ENCODE assay signal across 8 mouse cellular contexts in the genomic region with DNA sequence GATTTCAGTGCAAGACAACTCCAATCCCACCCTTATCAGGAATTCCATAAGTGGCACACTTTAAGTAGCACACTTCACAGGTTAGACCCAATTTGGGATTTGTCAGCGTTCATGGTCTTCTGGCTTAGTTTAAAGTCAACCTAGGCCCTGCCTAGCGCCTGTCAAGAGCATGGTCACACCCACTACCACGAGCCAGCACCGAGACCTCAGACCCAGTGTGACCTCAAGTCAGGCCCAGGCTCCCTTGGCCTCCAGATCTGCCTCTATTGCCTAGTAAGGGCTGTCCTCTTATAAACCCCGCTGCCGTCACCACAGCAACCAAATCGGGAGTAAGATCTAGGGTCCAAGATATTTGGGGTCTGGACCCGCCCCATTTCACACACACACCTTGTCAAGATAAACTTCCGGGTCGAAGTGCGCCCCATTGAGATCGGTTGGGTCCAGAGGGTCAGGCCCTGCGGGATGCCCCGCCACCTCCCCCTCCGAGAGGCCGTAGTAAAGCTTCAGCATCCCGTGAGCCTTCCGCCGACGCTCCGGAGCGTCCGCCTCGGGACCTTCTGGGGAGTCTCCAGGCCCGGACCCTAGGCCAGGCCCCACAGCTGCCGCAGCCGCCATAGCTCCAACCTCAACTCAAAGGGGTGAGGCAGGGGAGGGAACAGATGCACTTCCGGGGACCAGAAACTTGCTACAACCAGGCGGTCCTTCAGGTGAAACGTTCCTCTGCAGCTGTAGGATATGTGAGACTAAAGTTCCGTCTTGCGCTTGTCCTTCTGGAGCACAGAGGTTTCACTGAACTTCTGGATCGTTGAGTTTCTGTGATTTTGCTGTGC. TPM values are rescaled to one million over a fixed set of nuclear protein-coding genes. Genes with fewer than 3 reads are reported as not detected.
DNase-seq lines count a peak whose midpoint lies in the region; ATAC-seq and TF ChIP-seq lines count a peak whose summit lies in the region.

Vps51 (minus strand) TSS at position 668 of the 830 bp plus-strand sequence.

- H3K4me1 ChIP-seq in brown adipose tissue, adult 24 weeks (ENCODE audit: control insufficient read depth, insufficient read depth, insufficient read length, low read length), result peaks cover 4% of the 10 kb centered on the region
- H3K4me1 ChIP-seq in heart, embryonic 12.5 days (replicated peaks), result peaks cover 8% of the 10 kb centered on the region
- H3K4me1 ChIP-seq in kidney, postnatal 0 days (replicated peaks; ENCODE audit: insufficient read depth, low read length), result peaks cover 9% of the 10 kb centered on the region
- peaks cover 6% of the 10 kb centered on the region for H3K4me1 ChIP-seq in liver, embryonic 11.5 days (replicated peaks; ENCODE audit: control insufficient read depth, insufficient read depth, low read length)

- peak within 1 kb of the TSS; percentile 75 for H3K27ac ChIP-seq in brown adipose tissue, adult 24 weeks (replicated peaks; ENCODE audit: low read depth, low read length)
- H3K27ac ChIP-seq in heart, embryonic 12.5 days (ENCODE audit: poor library complexity, severe bottlenecking), result peak within 1 kb of the TSS; percentile 67
- peak within 1 kb of the TSS; percentile 85 for H3K27ac ChIP-seq in kidney, postnatal 0 days
- H3K27ac ChIP-seq in liver, embryonic 11.5 days (ENCODE audit: low read depth, low read length), result peak within 1 kb of the TSS; percentile 50

- peak within 1 kb of the TSS; percentile 79 for H3K9ac ChIP-seq in heart, embryonic 12.5 days
- peak within 1 kb of the TSS; percentile 83 for H3K9ac ChIP-seq in kidney, postnatal 0 days (ENCODE audit: low read depth, low read length)
- peak within 1 kb of the TSS; percentile 73 for H3K9ac ChIP-seq in liver, embryonic 11.5 days (ENCODE audit: low read depth, low read length)

- 1% methylated on average over 33 of the region's 33 CpGs for WGBS in heart, embryonic 12.5 days
- under 1% methylated on average over 33 of the region's 33 CpGs for whole genome bisulfite sequencing in kidney, postnatal 0 days
- under 1% methylated on average over 33 of the region's 33 CpGs for WGBS in liver, embryonic 11.5 days

- H3K4me2 ChIP-seq in heart, embryonic 12.5 days, result peak within 1 kb of the TSS; percentile 85
- peak within 1 kb of the TSS; percentile 91 for H3K4me2 ChIP-seq in kidney, postnatal 0 days (ENCODE audit: low read length)
- H3K4me2 ChIP-seq in liver, embryonic 11.5 days, result peak within 1 kb of the TSS; percentile 80
- H3K4me2 ChIP-seq in myocyte (ENCODE audit: low read depth), result peak within 1 kb of the TSS; percentile 95

- peaks cover 54% of the 10 kb centered on the region for H3K36me3 ChIP-seq in heart, embryonic 12.5 days
- peaks cover 28% of the 10 kb centered on the region for H3K36me3 ChIP-seq in kidney, postnatal 0 days (ENCODE audit: insufficient read depth, low read length)
- H3K36me3 ChIP-seq in liver, embryonic 11.5 days (ENCODE audit: control insufficient read depth, insufficient read depth, low read length), result peaks cover 23% of the 10 kb centered on the region
- peaks cover 3% of the 10 kb centered on the region for H3K36me3 ChIP-seq in myocyte (ENCODE audit: control insufficient read depth, insufficient read depth)

- no peak for TF ChIP-seq CTCF in kidney, postnatal 0 days (IDR thresholded peaks at IDR 0.05; ENCODE audit: low read depth)

- ATAC-seq in CD4-positive, CD25-positive, alpha-beta regulatory T cell, adult 4 months, result peak; percentile 99
- peak; percentile 96 for ATAC-seq in erythroid progenitor cell, adult 5-6 weeks (replicated peaks; ENCODE audit: low FRiP score, poor library complexity, severe bottlenecking)
- peak; percentile 79 for ATAC-seq in heart, embryonic 12.5 days (ENCODE audit: insufficient number of reproducible peaks, low FRiP score)
- peak; percentile 83 for ATAC-seq in kidney, postnatal 0 days (replicated peaks; ENCODE audit: low FRiP score, low read depth)
- ATAC-seq in liver, embryonic 11.5 days (replicated peaks; ENCODE audit: low FRiP score), result peak; percentile 84

- no peaks in the 10 kb centered on the region for H3K9me3 ChIP-seq in heart, embryonic 12.5 days (replicated peaks)
- H3K9me3 ChIP-seq in kidney, postnatal 0 days (replicated peaks; ENCODE audit: low read length), result no peaks in the 10 kb centered on the region
- H3K9me3 ChIP-seq in liver, embryonic 11.5 days (ENCODE audit: control insufficient read depth, low read length), result no peaks in the 10 kb centered on the region

- peak; percentile 97 for DNase-seq in kidney, postnatal 0 days (ENCODE audit: low spot score)
- peak; percentile 90 for DNase-seq in liver, embryonic 11.5 days (ENCODE audit: low spot score)
- peak; percentile 86 to 88 for DNase-seq in spleen, postnatal 4 days (ENCODE audit: low spot score in 2 of 2)

- H3ac ChIP-seq in myocyte (ENCODE audit: control insufficient read depth, insufficient read length), result peak within 1 kb of the TSS; percentile 17

- no peaks in the 10 kb centered on the region for H3K27me3 ChIP-seq in heart, embryonic 12.5 days (replicated peaks)
- H3K27me3 ChIP-seq in kidney, postnatal 0 days (ENCODE audit: insufficient read depth, low read length), result no peaks in the 10 kb centered on the region
- no peaks in the 10 kb centered on the region for H3K27me3 ChIP-seq in liver, embryonic 11.5 days (replicated peaks; ENCODE audit: control insufficient read depth, insufficient read depth, low read length)
- H3K27me3 ChIP-seq in myocyte (ENCODE audit: control insufficient read depth, insufficient read depth, insufficient read length), result no peaks in the 10 kb centered on the region

- peak within 1 kb of the TSS; percentile 83 for H3K4me3 ChIP-seq in brown adipose tissue, adult 24 weeks (ENCODE audit: insufficient read depth, low read depth, low read length)
- H3K4me3 ChIP-seq in heart, embryonic 12.5 days, result peak within 1 kb of the TSS; percentile 79
- H3K4me3 ChIP-seq in kidney, postnatal 0 days (replicated peaks; ENCODE audit: low read depth, low read length), result peak within 1 kb of the TSS; percentile 89
- H3K4me3 ChIP-seq in liver, embryonic 11.5 days (ENCODE audit: low read depth, low read length), result peak within 1 kb of the TSS; percentile 74
- H3K4me3 ChIP-seq in myocyte, result peak within 1 kb of the TSS; percentile 65

- peak; percentile 55 for TF ChIP-seq POLR2A in myocyte (IDR thresholded peaks at IDR 0.05; ENCODE audit: insufficient read length, low read depth)

- H3K79me2 ChIP-seq in myocyte (ENCODE audit: control insufficient read depth, insufficient read depth), result peaks cover 17% of the 10 kb centered on the region

TF ChIP-seq in myocyte, 11 proteins besides CTCF, POLR2A, EP300 and RAD21:
- no peak for TF ChIP-seq REST (IDR thresholded peaks at IDR 0.05; ENCODE audit: insufficient read depth, insufficient read length)
- no peak for TF ChIP-seq USF1 (IDR thresholded peaks at IDR 0.05; ENCODE audit: low read depth)
- peak; percentile 78 for TF ChIP-seq SRF (IDR thresholded peaks at IDR 0.05; ENCODE audit: control insufficient read depth, insufficient read length, low read depth)
- peak in 2 of 3 experiments; percentile 44 to 52 for TF ChIP-seq MYOD1 (IDR thresholded peaks at IDR 0.05; ENCODE audit: control insufficient read depth in 1 of 3, insufficient read length in 2 of 3, low read depth in 2 of 3)
- TF ChIP-seq MAX (IDR thresholded peaks at IDR 0.05; ENCODE audit: low read depth), result peak; percentile 75
- TF ChIP-seq CEBPB (IDR thresholded peaks at IDR 0.05; ENCODE audit: insufficient read depth, poor library complexity, severe bottlenecking), result 0 out of 2 replicates have a peak, but pooled peaks have one; percentile 1
- peak; percentile 64 for TF ChIP-seq POLR2AphosphoS2 (IDR thresholded peaks at IDR 0.05; ENCODE audit: insufficient read length, low read depth)
- no peak for TF ChIP-seq TCF12 (IDR thresholded peaks at IDR 0.05; ENCODE audit: insufficient read depth, poor library complexity, severe bottlenecking)
- TF ChIP-seq MYOG (IDR thresholded peaks at IDR 0.05; ENCODE audit: control insufficient read depth in 1 of 3, insufficient read depth in 1 of 3, insufficient read length in 2 of 3, low read depth in 2 of 3), result peak in 2 of 3 experiments; percentile 38 to 77

RNA-seq across cellular contexts. Expression of gene Vps51, which starts in this region (rescaled TPM):
- 10 to 100 TPM; 27.9 to 39.0 TPM for polyA plus RNA-seq in CD4-positive, CD25-positive, alpha-beta regulatory T cell, adult 4 months (2017; shearing (Covaris generic))
- polyA plus RNA-seq in brown adipose tissue, adult 24 weeks (2012; ENCODE audit: insufficient read depth, insufficient read length, missing spikeins), result 25.0 and 25.8 TPM in 2 replicates
- 17.3 and 30.2 TPM in 2 replicates for total RNA-seq in erythroid progenitor cell, adult 5-6 weeks (2015; ENCODE audit: low replicate concordance)
- total RNA-seq in erythroid progenitor cell, adult 5-6 weeks (2017; ENCODE audit: low replicate concordance), result 10.5 and 10.9 TPM in 2 replicates
- 45.1 and 50.2 TPM in 2 replicates for polyA plus RNA-seq in heart, embryonic 12.5 days (2016; fragmentation: Nextera tagmentation; extraction: Ambion mirVana)
- polyA plus RNA-seq in kidney, postnatal 0 days (2015; fragmentation: Nextera tagmentation; extraction: Ambion mirVana), result 57.8 and 61.4 TPM in 2 replicates
- polyA plus RNA-seq in liver, embryonic 11.5 days (2014; fragmentation: Nextera tagmentation; extraction: Ambion mirVana), result 54.8 and 57.1 TPM in 2 replicates
- polyA plus RNA-seq in myocyte (2012; fragmentation: generic; extraction: Trizol), result 49.1 TPM

Comparison
In these comparisons a context has a peak if more than half of its experiments do, and no peak if none do; other contexts are left out.
1. Peak in every context shown above with its lines: DNase-seq, ATAC-seq, H3K4me3 ChIP-seq and H3K27ac ChIP-seq.